Mouse (Mus musculus): Measurements from ENCODE around the gene Arf4. TPM values are rescaled to one million over a fixed set of nuclear protein-coding genes. Genes with fewer than 3 reads are reported as not detected.

Arf4 gene
- polyA plus RNA-seq (2015; fragmentation: Nextera tagmentation; extraction: Ambion mirVana): 154 and 158 TPM in 2 replicates

- Histone ChIP-seq H3K9ac (peak within 1 kb of the TSS; percentile 88), H3K4me3 (replicated peaks) (peak within 1 kb of the TSS; percentile 81), H3K4me2 (peak within 1 kb of the TSS; percentile 86), H3K27ac (replicated peaks) (peak within 1 kb of the TSS; percentile 95), H3K9me3 (replicated peaks) (no peaks in the 10 kb centered on the region), H3K36me3 (replicated peaks) (0 out of 2 replicates have a peak, but pooled peaks cover 3% of the 10 kb centered on the region), H3K27me3 (no peaks in the 10 kb centered on the region), H3K4me1 (replicated peaks) (peaks cover 38% of the 10 kb centered on the region)
- ATAC-seq (ENCODE audit: insufficient read depth): peak; percentile 98
- under 1% methylated on average over 83 of the region's 83 CpGs for WGBS (ENCODE audit: insufficient replicate concordance)
These were observed at the start of gene Arf4 for GRCm38 (mm10) chr14:26637851-26638707. Gene Arf4 (plus strand): TSS chr14:26638074.

DNA sequence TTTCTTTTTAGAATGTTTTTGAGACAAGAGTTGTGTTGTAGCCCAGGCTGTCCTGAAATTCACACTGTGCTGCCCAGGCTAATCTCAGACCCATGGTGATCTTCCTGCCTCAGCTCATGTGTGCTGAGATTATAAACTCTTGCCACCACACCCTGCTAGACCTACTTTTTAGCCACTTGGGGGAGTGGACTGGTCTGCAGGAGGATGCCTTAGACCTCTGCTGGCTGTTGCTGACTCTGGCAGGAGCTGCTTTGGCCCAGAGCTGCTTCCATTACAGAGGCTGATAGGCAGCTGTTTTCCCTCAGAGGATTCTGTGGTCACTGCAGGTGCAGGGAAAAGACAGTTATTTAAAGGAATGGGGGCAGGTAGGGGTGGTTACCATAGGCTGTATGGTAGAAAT is 46.5 kb upstream of the Arf4 start:
- no peak for ATAC-seq (ENCODE audit: insufficient read depth)
- Histone ChIP-seq H3K36me3 (replicated peaks) (no peaks in the 10 kb centered on the region), H3K4me3 (replicated peaks) (no peak overlapping the region), H3K27ac (replicated peaks) (no peak overlapping the region), H3K9me3 (replicated peaks) (no peaks in the 10 kb centered on the region), H3K27me3 (no peaks in the 10 kb centered on the region), H3K4me1 (replicated peaks) (peaks cover 58% of the 10 kb centered on the region), H3K4me2 (no peak overlapping the region), H3K9ac (no peak overlapping the region)

- 11% methylated on average over 2 of the region's 2 CpGs for WGBS (ENCODE audit: insufficient replicate concordance)
- no peak overlapping the region for H3K9ac ChIP-seq
- no peak overlapping the region for H3K4me3 ChIP-seq (replicated peaks)
- peak; percentile 30; the same call in 1 of the 2 replicates for ATAC-seq (ENCODE audit: insufficient read depth)
- H3K27me3 ChIP-seq: no peaks in the 10 kb centered on the region
- H3K4me2 ChIP-seq: no peak overlapping the region
- H3K36me3 ChIP-seq (replicated peaks): peaks cover 18% of the 10 kb centered on the region; the same call in 1 of the 2 replicates
- H3K4me1 ChIP-seq (replicated peaks): peaks cover 52% of the 10 kb centered on the region
- no peaks in the 10 kb centered on the region for H3K9me3 ChIP-seq (replicated peaks)
- peak overlapping the region; percentile 82 for H3K27ac ChIP-seq (replicated peaks)
These were observed 44.5 kb upstream of the Arf4 start for GRCm38 (mm10) chr14:26593281-26593895.

GRCm38 (mm10) chr14:26595167-26595566 is 42.7 kb upstream of the Arf4 start:
- peak; percentile 76 for ATAC-seq (ENCODE audit: insufficient read depth)
- no peaks in the 10 kb centered on the region for H3K27me3 ChIP-seq
- no peak overlapping the region for H3K9ac ChIP-seq
- H3K36me3 ChIP-seq (replicated peaks): peaks cover 33% of the 10 kb centered on the region
- no peaks in the 10 kb centered on the region for H3K9me3 ChIP-seq (replicated peaks)
- peak overlapping the region; percentile 42 for H3K4me2 ChIP-seq
- WGBS (ENCODE audit: insufficient replicate concordance): 17% methylated on average over 7 of the region's 7 CpGs
- peaks cover 52% of the 10 kb centered on the region for H3K4me1 ChIP-seq (replicated peaks)
- H3K4me3 ChIP-seq (replicated peaks): no peak overlapping the region
- peak overlapping the region; percentile 82 for H3K27ac ChIP-seq (replicated peaks)

GRCm38 (mm10) chr14:26595695-26596365 is 42.0 kb upstream of the Arf4 start:
- Histone ChIP-seq H3K36me3 (replicated peaks) (peaks cover 38% of the 10 kb centered on the region), H3K9me3 (replicated peaks) (no peaks in the 10 kb centered on the region), H3K27me3 (no peaks in the 10 kb centered on the region), H3K4me2 (peak overlapping the region; percentile 42), H3K9ac (peak overlapping the region; percentile 11; the same call in 1 of the 2 replicates), H3K27ac (replicated peaks) (peak overlapping the region; percentile 82), H3K4me3 (replicated peaks) (no peak overlapping the region), H3K4me1 (replicated peaks) (peaks cover 52% of the 10 kb centered on the region)
- 10% methylated on average over 5 of the region's 5 CpGs for WGBS (ENCODE audit: insufficient replicate concordance)
- peak; percentile 69 for ATAC-seq (ENCODE audit: insufficient read depth)

DNA sequence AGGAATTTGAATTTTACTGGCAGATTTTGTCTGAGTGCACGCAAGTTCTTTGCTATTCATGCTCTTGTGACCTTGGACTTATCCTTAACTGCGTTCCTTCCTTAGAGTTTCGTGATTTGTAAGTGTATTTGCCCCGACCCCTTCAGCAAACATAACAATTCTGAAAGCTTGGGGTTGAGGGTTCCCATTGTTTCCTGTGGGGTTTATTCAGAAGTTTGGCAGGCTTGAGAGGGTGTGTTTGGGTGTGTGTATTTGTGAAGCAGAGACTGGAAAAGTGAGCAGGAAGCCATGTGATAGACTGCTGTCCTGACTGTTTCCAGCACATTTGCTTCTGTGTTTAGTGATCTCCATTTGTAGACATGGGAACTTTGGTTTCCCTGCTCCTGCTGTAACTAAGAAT is 32.5 kb upstream of the Arf4 start:
- H3K4me3 ChIP-seq (replicated peaks): no peak overlapping the region
- no peaks in the 10 kb centered on the region for H3K9me3 ChIP-seq (replicated peaks)
- H3K36me3 ChIP-seq (replicated peaks): peaks cover 56% of the 10 kb centered on the region
- H3K27ac ChIP-seq (replicated peaks): no peak overlapping the region
- no peak overlapping the region for H3K9ac ChIP-seq
- H3K4me1 ChIP-seq (replicated peaks): no peaks in the 10 kb centered on the region; the same call in 1 of the 2 replicates
- no peaks in the 10 kb centered on the region for H3K27me3 ChIP-seq
- no peak for ATAC-seq (ENCODE audit: insufficient read depth)
- H3K4me2 ChIP-seq: no peak overlapping the region
- 85% methylated on average over 4 of the region's 4 CpGs for WGBS (ENCODE audit: insufficient replicate concordance)

- 70% methylated on average over 1 of the region's 1 CpGs for WGBS (ENCODE audit: insufficient replicate concordance)
- ATAC-seq (ENCODE audit: insufficient read depth): no peak
- Histone ChIP-seq H3K4me3 (replicated peaks) (no peak overlapping the region), H3K4me1 (replicated peaks) (no peaks in the 10 kb centered on the region; the same call in 1 of the 2 replicates), H3K36me3 (replicated peaks) (peaks cover 71% of the 10 kb centered on the region), H3K27ac (replicated peaks) (no peak overlapping the region), H3K9ac (no peak overlapping the region), H3K4me2 (no peak overlapping the region), H3K9me3 (replicated peaks) (no peaks in the 10 kb centered on the region), H3K27me3 (no peaks in the 10 kb centered on the region)
These were observed 28.2 kb upstream of the Arf4 start for GRCm38 (mm10) chr14:26609674-26610073.

GRCm38 (mm10) chr14:26610689-26611088 is 27.2 kb upstream of the Arf4 start:
- H3K4me1 ChIP-seq (replicated peaks): no peaks in the 10 kb centered on the region; the same call in 1 of the 2 replicates
- H3K4me2 ChIP-seq: no peak overlapping the region
- no peak overlapping the region for H3K4me3 ChIP-seq (replicated peaks)
- no peak overlapping the region for H3K9ac ChIP-seq
- no peaks in the 10 kb centered on the region for H3K9me3 ChIP-seq (replicated peaks)
- no peaks in the 10 kb centered on the region for H3K27me3 ChIP-seq
- 60% methylated on average over 4 of the region's 4 CpGs for WGBS (ENCODE audit: insufficient replicate concordance)
- ATAC-seq (ENCODE audit: insufficient read depth): no peak
- peaks cover 67% of the 10 kb centered on the region for H3K36me3 ChIP-seq (replicated peaks)
- H3K27ac ChIP-seq (replicated peaks): no peak overlapping the region

GRCm38 (mm10) chr14:26625301-26625700 is 12.6 kb upstream of the Arf4 start:
- 67% methylated on average over 4 of the region's 4 CpGs for WGBS (ENCODE audit: insufficient replicate concordance)
- H3K4me2 ChIP-seq: no peak overlapping the region
- no peaks in the 10 kb centered on the region for H3K4me1 ChIP-seq (replicated peaks)
- no peak for ATAC-seq (ENCODE audit: insufficient read depth)
- H3K36me3 ChIP-seq (replicated peaks): peaks cover 71% of the 10 kb centered on the region
- no peaks in the 10 kb centered on the region for H3K9me3 ChIP-seq (replicated peaks)
- no peak overlapping the region for H3K27ac ChIP-seq (replicated peaks)
- H3K4me3 ChIP-seq (replicated peaks): no peak overlapping the region
- H3K9ac ChIP-seq: no peak overlapping the region
- no peaks in the 10 kb centered on the region for H3K27me3 ChIP-seq

DNA sequence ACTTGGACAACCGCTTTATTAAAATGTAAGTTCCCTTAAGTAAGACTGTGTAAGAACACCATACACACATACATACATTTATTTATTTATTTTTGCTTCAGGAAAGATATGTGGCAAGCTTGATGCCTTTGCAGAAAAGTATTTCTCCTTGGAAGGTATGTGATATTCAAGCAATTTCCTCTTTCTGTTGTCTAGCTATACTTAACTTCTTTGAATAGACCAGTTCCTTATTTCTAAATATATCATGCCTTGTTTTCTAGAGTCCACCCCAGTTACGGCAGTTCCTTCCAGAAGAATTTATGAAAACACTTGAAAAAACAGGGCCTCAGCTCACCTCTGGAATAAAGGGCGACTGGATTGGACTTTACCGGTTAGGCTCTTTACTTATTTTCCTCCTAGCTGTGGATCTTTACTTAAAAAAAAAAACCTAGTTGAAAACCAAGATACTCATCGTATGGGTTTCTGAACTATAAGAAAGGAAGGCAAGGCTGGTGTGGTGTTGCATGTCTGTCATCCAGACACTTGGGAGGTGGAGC is 11.2 kb upstream of the Arf4 start:
- no peak overlapping the region for H3K9ac ChIP-seq
- no peak overlapping the region for H3K27ac ChIP-seq (replicated peaks)
- H3K9me3 ChIP-seq (replicated peaks): no peaks in the 10 kb centered on the region
- 54% methylated on average over 5 of the region's 5 CpGs for whole genome bisulfite sequencing (ENCODE audit: insufficient replicate concordance)
- no peak for ATAC-seq (ENCODE audit: insufficient read depth)
- H3K36me3 ChIP-seq (replicated peaks): peaks cover 68% of the 10 kb centered on the region
- no peak overlapping the region for H3K4me2 ChIP-seq
- no peaks in the 10 kb centered on the region for H3K4me1 ChIP-seq (replicated peaks)
- H3K4me3 ChIP-seq (replicated peaks): no peak overlapping the region
- no peaks in the 10 kb centered on the region for H3K27me3 ChIP-seq

Data from liver, embryonic 15.5 days (tissue).